Comparison of ENCODE assay signal across 35 mouse cellular contexts in the genomic region with DNA sequence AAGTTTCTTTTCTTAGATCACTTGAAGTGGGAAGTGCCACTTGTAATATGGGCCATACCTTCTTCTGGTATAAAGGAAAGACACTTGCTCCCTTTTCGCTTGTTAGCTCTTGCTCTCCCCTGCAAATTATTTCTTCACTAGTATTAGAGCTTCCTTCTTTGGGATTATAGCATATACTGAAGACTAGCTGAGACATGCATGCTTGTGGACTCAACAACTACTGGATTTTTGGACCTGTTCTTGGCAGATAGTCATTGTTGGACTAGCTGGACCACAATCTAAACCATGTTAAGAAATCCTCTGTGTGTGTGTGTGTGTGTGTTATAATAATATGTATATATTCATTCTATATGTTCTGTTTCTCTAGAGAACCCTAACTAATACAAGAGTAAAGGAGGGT.
"Had no signal": no experiment of that assay in that cellular context is flagged by ENCODE, and none has a peak within 500 bp of the region (broad histone marks: within the 10 kb centered on the region; RNA-seq: fewer than 3 reads in every experiment).

No protein-coding gene starts in this region.

- H3K27ac ChIP-seq: heart, embryonic 10.5 days; heart, embryonic 13.5 days; heart, embryonic 15.5 days; hindbrain, embryonic 10.5 days; hindbrain, embryonic 12.5 days; hindbrain, embryonic 13.5 days; hindbrain, embryonic 14.5 days; hindbrain, embryonic 15.5 days; hindbrain, postnatal 0 days; intestine, embryonic 15.5 days; kidney, embryonic 15.5 days; kidney, postnatal 0 days; layer of hippocampus, adult 2 months; left cerebral cortex, adult 2 months had no signal

- H3K9me3 ChIP-seq: heart, embryonic 10.5 days; heart, embryonic 12.5 days; heart, embryonic 13.5 days; heart, embryonic 15.5 days; hindbrain, embryonic 10.5 days; hindbrain, embryonic 12.5 days; hindbrain, embryonic 13.5 days; hindbrain, embryonic 15.5 days; intestine, embryonic 15.5 days; kidney, embryonic 15.5 days had no signal

- H3K9ac ChIP-seq: heart, embryonic 12.5 days; heart, embryonic 13.5 days; heart, embryonic 15.5 days; hindbrain, embryonic 12.5 days; hindbrain, embryonic 13.5 days; hindbrain, embryonic 14.5 days; hindbrain, embryonic 15.5 days; intestine, embryonic 15.5 days; kidney, embryonic 15.5 days had no signal

- DNase-seq: heart, postnatal 10 days; heart, postnatal 14 days; heart, postnatal 36 days; heart, postnatal 4 days; kidney, adult 11 months; kidney, adult 18-20 months; kidney, adult 2 months; kidney, adult 8-10 months; kidney, adult 9 months; kidney, postnatal 10 days; kidney, postnatal 14 days; kidney, postnatal 25 days; kidney, postnatal 36 days; kidney, postnatal 4 days; layer of hippocampus, adult 9-11 months; layer of hippocampus, postnatal 36 days had no signal

- H3K4me3 ChIP-seq: heart, embryonic 10.5 days; heart, embryonic 12.5 days; heart, embryonic 13.5 days; heart, embryonic 15.5 days; hindbrain, embryonic 10.5 days; hindbrain, embryonic 12.5 days; hindbrain, embryonic 13.5 days; hindbrain, embryonic 15.5 days; intestine, embryonic 15.5 days; kidney, embryonic 15.5 days; layer of hippocampus, adult 2 months; left cerebral cortex, adult 2 months had no signal

- H3K27me3 ChIP-seq: heart, embryonic 12.5 days; heart, embryonic 13.5 days; heart, embryonic 15.5 days; hindbrain, embryonic 12.5 days; hindbrain, embryonic 13.5 days; hindbrain, embryonic 15.5 days; intestine, embryonic 15.5 days; kidney, embryonic 15.5 days had no signal

- H3K4me2 ChIP-seq: heart, embryonic 11.5 days; heart, embryonic 12.5 days; heart, embryonic 13.5 days; heart, embryonic 15.5 days; hindbrain, embryonic 12.5 days; hindbrain, embryonic 13.5 days; hindbrain, embryonic 14.5 days; hindbrain, embryonic 15.5 days; intestine, embryonic 15.5 days; kidney, embryonic 15.5 days had no signal

- H3K4me1 ChIP-seq: heart, embryonic 10.5 days; heart, embryonic 12.5 days; heart, embryonic 13.5 days; heart, embryonic 15.5 days; hindbrain, embryonic 10.5 days; hindbrain, embryonic 12.5 days; hindbrain, embryonic 13.5 days; hindbrain, embryonic 15.5 days; intestine, embryonic 15.5 days; kidney, embryonic 15.5 days had no signal

- ATAC-seq: hindbrain, postnatal 0 days; inflammation-experienced regulatory T-cells, adult 6 months; intestine, embryonic 15.5 days; intestine, embryonic 16.5 days; intestine, postnatal 0 days had no signal
